Comparison of ENCODE assay signal across 7 mouse cellular contexts in the genomic region with DNA sequence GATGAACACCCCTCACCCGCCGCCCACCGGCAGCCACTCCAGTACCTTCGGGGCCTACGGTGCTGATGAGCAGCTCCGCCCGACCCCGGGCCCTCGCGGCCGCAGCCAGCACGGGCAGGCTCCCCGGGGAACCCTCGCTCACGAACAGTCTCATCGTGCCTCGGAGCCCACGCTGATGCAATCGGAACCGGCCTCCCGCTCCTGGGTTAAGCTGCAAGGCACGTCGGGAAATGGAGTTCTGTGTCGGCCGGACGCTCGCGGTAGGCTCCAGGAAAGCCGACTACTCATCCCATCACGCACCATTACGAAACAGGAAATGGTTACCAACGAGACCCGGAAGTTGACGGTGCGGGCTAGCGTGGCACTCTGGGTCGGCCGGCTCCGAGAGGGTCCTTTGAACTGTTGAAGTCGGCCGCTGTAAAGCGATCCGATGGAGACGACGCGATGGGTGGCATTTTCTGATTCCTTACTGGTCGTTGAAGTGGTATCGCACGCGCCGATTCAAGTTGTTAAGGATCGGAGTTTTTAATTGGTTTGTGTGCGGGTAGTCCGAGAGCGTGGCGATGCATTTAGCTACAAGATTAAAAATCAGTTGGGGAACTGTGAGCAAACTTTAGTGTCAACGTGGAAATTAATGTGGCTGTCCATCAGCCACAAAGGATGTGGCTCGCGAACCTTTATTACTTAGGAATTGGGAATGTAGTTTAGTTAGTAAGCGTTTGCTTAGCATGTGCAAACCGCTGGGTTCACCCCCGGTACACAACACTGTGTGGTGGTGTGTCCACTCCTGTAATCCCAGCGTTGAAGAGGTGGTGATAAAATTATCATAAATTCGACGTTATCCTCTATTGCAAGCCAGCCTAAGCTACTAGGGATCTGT. TPM values are rescaled to one million over a fixed set of nuclear protein-coding genes. Genes with fewer than 3 reads are reported as not detected.
DNase-seq lines count a peak whose midpoint lies in the region; ATAC-seq lines count a peak whose summit lies in the region.

A gene (minus strand): TSS at position 311 of the 880 bp plus-strand sequence.

- no peaks in the 10 kb centered on the region for H3K27me3 ChIP-seq in embryonic facial prominence, embryonic 10.5 days (replicated peaks; ENCODE audit: low read depth, poor library complexity, severe bottlenecking)
- H3K27me3 ChIP-seq in limb, embryonic 10.5 days (ENCODE audit: low read depth, poor library complexity, severe bottlenecking) = no peaks in the 10 kb centered on the region
- no peaks in the 10 kb centered on the region for H3K27me3 ChIP-seq in midbrain, embryonic 13.5 days

- peak within 1 kb of the TSS; percentile 70 for H3K4me2 ChIP-seq in midbrain, embryonic 13.5 days (replicated peaks)

- DNase-seq in adrenal gland, postnatal 10 days = peak; percentile 96
- peak; percentile 94 for DNase-seq in embryonic facial prominence, embryonic 10.5 days (ENCODE audit: low spot score)
- DNase-seq in kidney, adult 11 months = peak; percentile 96
- peak; percentile 94 for DNase-seq in limb, embryonic 10.5 days (ENCODE audit: low spot score)
- peak; percentile 87 for DNase-seq in spleen, adult 12 weeks (ENCODE audit: low spot score)

- no peaks in the 10 kb centered on the region for H3K9me3 ChIP-seq in embryonic facial prominence, embryonic 10.5 days
- no peaks in the 10 kb centered on the region for H3K9me3 ChIP-seq in limb, embryonic 10.5 days (replicated peaks)
- H3K9me3 ChIP-seq in midbrain, embryonic 13.5 days = no peaks in the 10 kb centered on the region

- peaks cover 13% of the 10 kb centered on the region for H3K4me1 ChIP-seq in embryonic facial prominence, embryonic 10.5 days
- H3K4me1 ChIP-seq in limb, embryonic 10.5 days = peaks cover 15% of the 10 kb centered on the region
- H3K4me1 ChIP-seq in midbrain, embryonic 13.5 days (replicated peaks) = peaks cover 9% of the 10 kb centered on the region

- ATAC-seq in granulocyte monocyte progenitor cell, adult 5-6 weeks (replicated peaks; ENCODE audit: poor library complexity, severe bottlenecking) = peak; percentile 78
- peak; percentile 98 for ATAC-seq in midbrain, embryonic 13.5 days

- peaks cover 35% of the 10 kb centered on the region for H3K36me3 ChIP-seq in embryonic facial prominence, embryonic 10.5 days (replicated peaks)
- peaks cover 34% of the 10 kb centered on the region for H3K36me3 ChIP-seq in limb, embryonic 10.5 days
- H3K36me3 ChIP-seq in midbrain, embryonic 13.5 days = peaks cover 29% of the 10 kb centered on the region

- H3K9ac ChIP-seq in midbrain, embryonic 13.5 days (replicated peaks) = peak within 1 kb of the TSS; percentile 80

- H3K27ac ChIP-seq in embryonic facial prominence, embryonic 10.5 days (replicated peaks) = peak within 1 kb of the TSS; percentile 92
- peak within 1 kb of the TSS; percentile 89 for H3K27ac ChIP-seq in limb, embryonic 10.5 days
- H3K27ac ChIP-seq in midbrain, embryonic 13.5 days = peak within 1 kb of the TSS; percentile 78

- peak within 1 kb of the TSS; percentile 95 for H3K4me3 ChIP-seq in embryonic facial prominence, embryonic 10.5 days
- H3K4me3 ChIP-seq in limb, embryonic 10.5 days = peak within 1 kb of the TSS; percentile 96
- H3K4me3 ChIP-seq in midbrain, embryonic 13.5 days (replicated peaks) = peak within 1 kb of the TSS; percentile 78

- WGBS in embryonic facial prominence, embryonic 10.5 days = under 1% methylated on average over 65 of the region's 65 CpGs
- under 1% methylated on average over 65 of the region's 65 CpGs for WGBS in limb, embryonic 10.5 days
- WGBS in midbrain, embryonic 13.5 days = under 1% methylated on average over 65 of the region's 65 CpGs

RNA-seq across cellular contexts. Expression of the gene that starts here (rescaled TPM):
- total RNA-seq in adrenal gland, postnatal 10 days (2021) = 10 to 100 TPM; 82.6 to 86.3 TPM
- 160 and 175 TPM in 2 replicates for polyA plus RNA-seq in embryonic facial prominence, embryonic 10.5 days (2016; fragmentation: Nextera tagmentation; extraction: Ambion mirVana)
- total RNA-seq in granulocyte monocyte progenitor cell, adult 5-6 weeks (2014; fragmentation: Nextera tagmentation) = 63.0 and 105 TPM in 2 replicates
- total RNA-seq in granulocyte monocyte progenitor cell, adult 5-6 weeks (2017) = 193 and 221 TPM in 2 replicates
- polyA plus RNA-seq in limb, embryonic 10.5 days (2016; fragmentation: Nextera tagmentation; extraction: Ambion mirVana) = 170 and 205 TPM in 2 replicates
- 122 and 127 TPM in 2 replicates for polyA plus RNA-seq in midbrain, embryonic 13.5 days (2015; fragmentation: Nextera tagmentation; extraction: Ambion mirVana)

Comparison
In these comparisons a context has a peak if more than half of its experiments do, and no peak if none do; other contexts are left out.
1. Peak in every context shown above with its lines: DNase-seq, ATAC-seq, H3K4me3 ChIP-seq and H3K27ac ChIP-seq.